Mouse (Mus musculus): ENCODE data around the gene Tnpo3. TPM values are rescaled to one million over a fixed set of nuclear protein-coding genes. Genes with fewer than 3 reads are reported as not detected.

Tnpo3 gene
- total and polyA plus RNA-seq, 3 experiments, result 60.5 to 140 (median 76.0) TPM

GRCm38 (mm10) chr6:29507447-29508309 is 102.0 kb downstream of the Tnpo3 start, which contains the start of gene Kcp:
Gene Kcp (minus strand): TSS chr6:29507952.
- Histone ChIP-seq H3K36me3 (replicated peaks in 1 of 2; ENCODE audit: control insufficient read depth in 1 of 2, insufficient read depth in 1 of 2, low read length in 1 of 2) (no peaks in the 10 kb centered on the region), H3K79me2 (replicated peaks; ENCODE audit: control insufficient read depth, extremely low read depth, insufficient read depth, poor library complexity, severe bottlenecking) (no peaks in the 10 kb centered on the region), H3K9ac (ENCODE audit: insufficient read depth, low read depth) (no peak within 1 kb of the TSS), H3K4me3 (replicated peaks in 1 of 3; ENCODE audit: low read depth in 2 of 3, low read length in 2 of 3, poor library complexity in 1 of 3) (peak within 1 kb of the TSS in 1 of 3 experiments; percentile 8), H3K27me3 (replicated peaks) (peaks cover 17% of the 10 kb centered on the region), H3K4me2 (ENCODE audit: insufficient read depth, low read depth, poor library complexity, severe bottlenecking) (no peak within 1 kb of the TSS), H3K4me1 (ENCODE audit: control insufficient read depth in 1 of 2, insufficient read depth in 2 of 2) (peaks cover 0 to 8% of the 10 kb centered on the region in 2 experiments; a peak in 1 of 4 replicates), H3K9me3 (replicated peaks; ENCODE audit: low read length) (no peaks in the 10 kb centered on the region), H3K27ac (ENCODE audit: insufficient read depth, low read depth) (no peak within 1 kb of the TSS)
- in situ Hi-C loops (cut with MboI; ENCODE audit: low pct_ligation_motif_present, low pct_unique_long_range_greater_than_20kb, low sequenced_read_pairs) (no loop called here), dilution Hi-C loops (cut with MboI; ENCODE audit: extremely low pct_ligation_motif_present, extremely low pct_unique_long_range_greater_than_20kb, low sequenced_read_pairs) (no loop called here)
- no peak for DNase-seq (ENCODE audit: extremely low read depth)
- TF ChIP-seq USF2 (conservative IDR thresholded peaks at IDR 0.05; ENCODE audit: low read depth, low read length) (no peak), RCOR1 (conservative IDR thresholded peaks at IDR 0.05; ENCODE audit: low read depth, low read length) (no peak), ELF1 (IDR thresholded peaks at IDR 0.05; ENCODE audit: low read depth, low read length) (no peak), TBP (conservative IDR thresholded peaks at IDR 0.05; ENCODE audit: low read depth, low read length) (no peak), CTCF (conservative IDR thresholded peaks at IDR 0.05 in 1 of 2, IDR thresholded peaks at IDR 0.05 in 1 of 2; ENCODE audit: low read depth in 2 of 2, low read length in 2 of 2) (no peak), MXI1 (IDR thresholded peaks at IDR 0.05; ENCODE audit: low read depth, low read length) (no peak), POLR2A (IDR thresholded peaks at IDR 0.05; ENCODE audit: low read depth, low read length) (no peak), USF1 (IDR thresholded peaks at IDR 0.05; ENCODE audit: low read depth, low read length) (no peak)

GRCm38 (mm10) chr6:29506834-29507233 is 102.9 kb downstream of the Tnpo3 start:
- H3K4me2 ChIP-seq (ENCODE audit: insufficient read depth, low read depth, poor library complexity, severe bottlenecking), result no peak overlapping the region
- dilution Hi-C loops (cut with MboI; ENCODE audit: extremely low pct_ligation_motif_present, extremely low pct_unique_long_range_greater_than_20kb, low sequenced_read_pairs), result no loop called here
- H3K9ac ChIP-seq (ENCODE audit: insufficient read depth, low read depth), result no peak overlapping the region
- H3K4me1 ChIP-seq (ENCODE audit: control insufficient read depth in 1 of 2, insufficient read depth in 2 of 2), result peaks cover 0 to 3% of the 10 kb centered on the region in 2 experiments; a peak in 1 of 4 replicates
- no peaks in the 10 kb centered on the region for H3K79me2 ChIP-seq (replicated peaks; ENCODE audit: control insufficient read depth, extremely low read depth, insufficient read depth, poor library complexity, severe bottlenecking)
- no peak for DNase-seq (ENCODE audit: extremely low read depth)
- H3K4me3 ChIP-seq (replicated peaks in 1 of 3; ENCODE audit: low read depth in 2 of 3, low read length in 2 of 3, poor library complexity in 1 of 3), result no peak overlapping the region
- no peak overlapping the region for H3K27ac ChIP-seq (ENCODE audit: insufficient read depth, low read depth)
- no peaks in the 10 kb centered on the region for H3K9me3 ChIP-seq (replicated peaks; ENCODE audit: low read length)
- in situ Hi-C loops (cut with MboI; ENCODE audit: low pct_ligation_motif_present, low pct_unique_long_range_greater_than_20kb, low sequenced_read_pairs), result no loop called here
- H3K36me3 ChIP-seq (replicated peaks in 1 of 2; ENCODE audit: control insufficient read depth in 1 of 2, insufficient read depth in 1 of 2, low read length in 1 of 2), result no peaks in the 10 kb centered on the region
- peaks cover 23% of the 10 kb centered on the region for H3K27me3 ChIP-seq (replicated peaks)
- TF ChIP-seq MEF2A (IDR thresholded peaks at IDR 0.05; ENCODE audit: borderline replicate concordance, low read depth, low read length), result no peak
- TF ChIP-seq HCFC1 (IDR thresholded peaks at IDR 0.05; ENCODE audit: low read depth, low read length), result no peak
- TF ChIP-seq E2F4 (IDR thresholded peaks at IDR 0.05; ENCODE audit: insufficient replicate concordance, low read depth, low read length), result no peak
- TF ChIP-seq CTCF (conservative IDR thresholded peaks at IDR 0.05 in 1 of 2, IDR thresholded peaks at IDR 0.05 in 1 of 2; ENCODE audit: low read depth in 2 of 2, low read length in 2 of 2), result no peak
- TF ChIP-seq BHLHE40 (IDR thresholded peaks at IDR 0.05; ENCODE audit: low read depth, low read length), result no peak
- no peak for TF ChIP-seq ZMIZ1 (IDR thresholded peaks at IDR 0.05; ENCODE audit: low read depth, low read length)
- TF ChIP-seq TBP (conservative IDR thresholded peaks at IDR 0.05; ENCODE audit: low read depth, low read length), result no peak
- TF ChIP-seq NRF1 (IDR thresholded peaks at IDR 0.05; ENCODE audit: low read depth, low read length), result no peak
- TF ChIP-seq POLR2AphosphoS2 (IDR thresholded peaks at IDR 0.05; ENCODE audit: low read depth, low read length), result no peak
- TF ChIP-seq POLR2A (IDR thresholded peaks at IDR 0.05; ENCODE audit: low read depth, low read length), result no peak
